Comparison of ENCODE assay signal across 8 mouse cellular contexts in the genomic region with DNA sequence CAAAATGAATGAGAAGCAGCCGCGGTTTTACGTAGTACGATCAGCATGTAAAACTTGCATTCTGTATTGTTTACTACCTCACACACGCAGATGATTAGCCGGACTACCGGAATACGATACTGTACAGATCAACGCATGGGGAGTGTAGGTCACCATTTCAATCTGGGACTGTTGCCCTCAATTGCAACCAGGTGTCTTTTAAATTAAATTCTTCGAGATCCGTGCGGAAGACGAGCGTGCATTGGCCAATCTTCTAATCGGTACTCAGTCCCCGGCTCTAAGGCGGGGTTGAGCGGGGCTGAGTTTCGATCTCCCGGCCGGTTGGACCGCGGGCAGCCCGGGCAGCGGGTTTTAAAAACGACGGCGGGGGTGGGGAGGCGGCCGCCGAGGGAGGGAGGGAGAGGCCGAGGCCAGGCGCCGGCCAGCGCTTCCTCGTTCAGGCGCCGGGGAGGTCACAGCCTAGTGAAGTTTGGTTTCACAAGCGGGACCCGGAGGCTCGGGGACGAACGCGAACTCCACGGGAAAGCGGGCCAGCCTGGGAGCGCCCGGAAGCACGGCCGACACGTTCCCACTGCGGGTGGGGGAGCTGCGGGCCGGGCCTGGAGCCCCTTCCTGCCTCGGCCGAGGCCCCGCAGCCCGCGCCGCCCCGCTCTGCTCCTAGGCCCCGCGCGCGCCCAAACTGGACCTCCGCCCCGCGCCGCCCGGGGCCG. TPM values are rescaled to one million over a fixed set of nuclear protein-coding genes. Genes with fewer than 3 reads are reported as not detected.
DNase-seq lines count a peak whose midpoint lies in the region; ATAC-seq and TF ChIP-seq lines count a peak whose summit lies in the region.

No protein-coding gene starts in this region.

- H3K36me3 ChIP-seq in C2C12 (ENCODE audit: control insufficient read depth, insufficient read depth), result peaks cover 29% of the 10 kb centered on the region
- H3K36me3 ChIP-seq in embryonic facial prominence, embryonic 13.5 days, result 0 out of 2 replicates have a peak, but pooled peaks cover 2% of the 10 kb centered on the region
- H3K36me3 ChIP-seq in liver, embryonic 14.5 days (replicated peaks; ENCODE audit: control insufficient read depth, insufficient read depth, low read depth), result peaks cover 7% of the 10 kb centered on the region
- no peaks in the 10 kb centered on the region for H3K36me3 ChIP-seq in stomach, embryonic 14.5 days (ENCODE audit: control insufficient read depth, insufficient read depth, low read length)

- H3K9me3 ChIP-seq in embryonic facial prominence, embryonic 13.5 days, result no peaks in the 10 kb centered on the region
- H3K9me3 ChIP-seq in liver, embryonic 14.5 days (ENCODE audit: control insufficient read depth, low read length), result no peaks in the 10 kb centered on the region
- H3K9me3 ChIP-seq in stomach, embryonic 14.5 days (ENCODE audit: control insufficient read depth, low read depth, low read length), result no peaks in the 10 kb centered on the region

- peaks cover 73% of the 10 kb centered on the region for H3K79me2 ChIP-seq in C2C12 (ENCODE audit: control insufficient read depth, insufficient read depth)

- WGBS in embryonic facial prominence, embryonic 13.5 days, result under 1% methylated on average over 54 of the region's 71 CpGs
- WGBS in liver, embryonic 14.5 days (ENCODE audit: insufficient replicate concordance), result under 1% methylated on average over 47 of the region's 71 CpGs
- WGBS in stomach, embryonic 14.5 days, result under 1% methylated on average over 53 of the region's 71 CpGs

- H3K4me3 ChIP-seq in C2C12 (ENCODE audit: insufficient read depth, poor library complexity, severe bottlenecking), result peak overlapping the region; percentile 91
- peak overlapping the region; percentile 89 for H3K4me3 ChIP-seq in embryonic facial prominence, embryonic 13.5 days
- H3K4me3 ChIP-seq in liver, embryonic 14.5 days (ENCODE audit: insufficient read depth in 1 of 2, low read depth in 2 of 2, low read length in 2 of 2), result peak overlapping the region; percentile 77 to 92
- H3K4me3 ChIP-seq in stomach, embryonic 14.5 days (ENCODE audit: low read depth, low read length), result peak overlapping the region; percentile 88

- H3ac ChIP-seq in C2C12 (ENCODE audit: control insufficient read depth, insufficient read length, low read depth), result peak overlapping the region; percentile 97

- TF ChIP-seq EP300 in liver, embryonic 14.5 days (IDR thresholded peaks at IDR 0.05; ENCODE audit: low read depth), result no peak

- TF ChIP-seq CTCF in C2C12 (IDR thresholded peaks at IDR 0.05; ENCODE audit: control insufficient read depth, insufficient read depth, insufficient read length), result no peak
- TF ChIP-seq CTCF in liver, embryonic 14.5 days (IDR thresholded peaks at IDR 0.05; ENCODE audit: low read depth), result no peak

- H3K27ac ChIP-seq in embryonic facial prominence, embryonic 13.5 days, result peak overlapping the region; percentile 100
- peak overlapping the region; percentile 92 for H3K27ac ChIP-seq in liver, embryonic 14.5 days
- H3K27ac ChIP-seq in stomach, embryonic 14.5 days (ENCODE audit: low read length), result peak overlapping the region; percentile 99

- peak; percentile 78 to 80 for DNase-seq in adrenal gland, postnatal 36 days
- peak; percentile 62 to 66 for DNase-seq in heart, adult 9 months (ENCODE audit: low spot score in 2 of 2)
- peak; percentile 67 for DNase-seq in kidney, adult 9 months
- peak in 1 of 3 experiments; percentile 49 for DNase-seq in liver, embryonic 14.5 days (ENCODE audit: low read depth in 3 of 3, low spot score in 3 of 3)
- DNase-seq in natural killer cell, adult 2 months (ENCODE audit: low spot score in 2 of 2), result peak; percentile 38 to 49

- peak; percentile 26 for ATAC-seq in embryonic facial prominence, embryonic 13.5 days (ENCODE audit: insufficient number of reproducible peaks, insufficient read depth, low FRiP score, low TSS enrichment, low read depth)
- peak; percentile 66 for ATAC-seq in liver, embryonic 14.5 days (ENCODE audit: insufficient read depth)
- ATAC-seq in stomach, embryonic 14.5 days (ENCODE audit: insufficient number of reproducible peaks, insufficient read depth, low FRiP score, low read depth), result peak; percentile 35

- H3K79me3 ChIP-seq in C2C12 (ENCODE audit: low read depth), result peaks cover 52% of the 10 kb centered on the region

- no peaks in the 10 kb centered on the region for H3K27me3 ChIP-seq in C2C12 (ENCODE audit: control insufficient read depth, insufficient read depth, insufficient read length)
- no peaks in the 10 kb centered on the region for H3K27me3 ChIP-seq in embryonic facial prominence, embryonic 13.5 days
- no peaks in the 10 kb centered on the region for H3K27me3 ChIP-seq in liver, embryonic 14.5 days (ENCODE audit: control insufficient read depth, insufficient read depth, low read length)
- no peaks in the 10 kb centered on the region for H3K27me3 ChIP-seq in stomach, embryonic 14.5 days (ENCODE audit: control insufficient read depth, insufficient read depth, low read length)

- peaks cover 32% of the 10 kb centered on the region for H3K4me1 ChIP-seq in embryonic facial prominence, embryonic 13.5 days
- peaks cover 38 to 40% of the 10 kb centered on the region in 2 experiments for H3K4me1 ChIP-seq in liver, embryonic 14.5 days (replicated peaks; ENCODE audit: control insufficient read depth in 2 of 2, insufficient read depth in 2 of 2, low read length in 1 of 2)
- H3K4me1 ChIP-seq in stomach, embryonic 14.5 days (ENCODE audit: control insufficient read depth, insufficient read depth, low read length), result peaks cover 22% of the 10 kb centered on the region

- peak overlapping the region; percentile 98 for H3K9ac ChIP-seq in embryonic facial prominence, embryonic 13.5 days
- peak overlapping the region; percentile 98 for H3K9ac ChIP-seq in liver, embryonic 14.5 days (replicated peaks)
- H3K9ac ChIP-seq in stomach, embryonic 14.5 days (replicated peaks; ENCODE audit: low read depth, low read length), result peak overlapping the region; percentile 98

- peak overlapping the region; percentile 86 for H3K4me2 ChIP-seq in embryonic facial prominence, embryonic 13.5 days
- H3K4me2 ChIP-seq in liver, embryonic 14.5 days (ENCODE audit: low read depth), result peak overlapping the region; percentile 93
- H3K4me2 ChIP-seq in stomach, embryonic 14.5 days (replicated peaks; ENCODE audit: low read depth, low read length), result peak overlapping the region; percentile 59

TF ChIP-seq in C2C12, 6 proteins besides CTCF, POLR2A, EP300 and RAD21:
- no peak for TF ChIP-seq CEBPB (IDR thresholded peaks at IDR 0.05; ENCODE audit: low read depth)
- no peak for TF ChIP-seq MYOD1 (IDR thresholded peaks at IDR 0.05; ENCODE audit: control insufficient read depth, insufficient read length, low read depth)
- no peak for TF ChIP-seq FOSL1 (IDR thresholded peaks at IDR 0.05; ENCODE audit: insufficient read depth, low read length, poor library complexity, severe bottlenecking)
- TF ChIP-seq MYOG (IDR thresholded peaks at IDR 0.05; ENCODE audit: control insufficient read depth, extremely low read depth, insufficient read length), result no peak
- no peak for TF ChIP-seq MAX (IDR thresholded peaks at IDR 0.05)
- TF ChIP-seq USF1 (IDR thresholded peaks at IDR 0.05; ENCODE audit: low read depth), result no peak

RNA-seq across cellular contexts. Expression of a gene that starts 0.7 kb away (rescaled TPM):
- 31.5 TPM for polyA plus RNA-seq in C2C12 (2012; fragmentation: generic; extraction: Trizol)
- 10 to 100 TPM; 69.9 to 90.3 TPM for total RNA-seq in adrenal gland, postnatal 36 days (2021)
- 102 and 105 TPM in 2 replicates for polyA plus RNA-seq in embryonic facial prominence, embryonic 13.5 days (2015; fragmentation: Nextera tagmentation; extraction: Ambion mirVana)
- 11.8 and 19.4 TPM in 2 replicates for polyA plus RNA-seq in liver, embryonic 14.5 days (2012; rRNA removed)
- polyA plus RNA-seq in liver, embryonic 14.5 days (2014; fragmentation: Nextera tagmentation; extraction: Ambion mirVana), result 37.1 and 37.9 TPM in 2 replicates
- polyA plus RNA-seq in stomach, embryonic 14.5 days (2014; fragmentation: Nextera tagmentation; extraction: Ambion mirVana), result 99.5 and 105 TPM in 2 replicates
